Mouse (Mus musculus): ENCODE results near the gene Nol3. TPM values are rescaled to one million over a fixed set of nuclear protein-coding genes. Genes with fewer than 3 reads are reported as not detected.

Gene Nol3
- polyA plus RNA-seq, 1 experiment from 2014 or later, result 2.1 TPM

- H3K4me2 ChIP-seq (ENCODE audit: low read depth, low read length), result peak within 1 kb of the TSS; percentile 87
- no peaks in the 10 kb centered on the region for H3K36me3 ChIP-seq (ENCODE audit: control insufficient read depth, insufficient read depth, low read length)
- peak; percentile 72 for ATAC-seq (ENCODE audit: low read depth)
- H3K27me3 ChIP-seq (ENCODE audit: control insufficient read depth, insufficient read depth, low read depth, low read length), result peaks cover 69% of the 10 kb centered on the region
- peak within 1 kb of the TSS; percentile 49 for H3K4me3 ChIP-seq (ENCODE audit: low read length)
- H3K9ac ChIP-seq (ENCODE audit: low read length), result peak within 1 kb of the TSS; percentile 55
- WGBS, result 1% methylated on average over 42 of the region's 42 CpGs
- H3K9me3 ChIP-seq (ENCODE audit: control insufficient read depth, low read length), result no peaks in the 10 kb centered on the region
- peaks cover 27% of the 10 kb centered on the region for H3K4me1 ChIP-seq (replicated peaks; ENCODE audit: control insufficient read depth, insufficient read depth, low read length)
- no peak within 1 kb of the TSS for H3K27ac ChIP-seq (ENCODE audit: low read length)
These were observed 6.4 kb upstream of the Nol3 start, which contains the start of gene Hsf4 for GRCm38 (mm10) chr8:105269461-105269947. Gene Hsf4 (plus strand): TSS chr8:105269801.

GRCm38 (mm10) chr8:105270101-105270915 lies 5.6 kb upstream of the Nol3 start:
- peak overlapping the region; percentile 55 for H3K9ac ChIP-seq (ENCODE audit: low read length)
- H3K36me3 ChIP-seq (ENCODE audit: control insufficient read depth, insufficient read depth, low read length), result no peaks in the 10 kb centered on the region
- peak overlapping the region; percentile 87 for H3K4me2 ChIP-seq (ENCODE audit: low read depth, low read length)
- H3K27me3 ChIP-seq (ENCODE audit: control insufficient read depth, insufficient read depth, low read depth, low read length), result peaks cover 77% of the 10 kb centered on the region
- no peak for ATAC-seq (ENCODE audit: low read depth)
- no peak overlapping the region for H3K27ac ChIP-seq (ENCODE audit: low read length)
- H3K9me3 ChIP-seq (ENCODE audit: control insufficient read depth, low read length), result no peaks in the 10 kb centered on the region
- H3K4me3 ChIP-seq (ENCODE audit: low read length), result peak overlapping the region; percentile 49
- 8% methylated on average over 39 of the region's 39 CpGs for WGBS
- H3K4me1 ChIP-seq (replicated peaks; ENCODE audit: control insufficient read depth, insufficient read depth, low read length), result peaks cover 21% of the 10 kb centered on the region

- Histone ChIP-seq H3K4me2 (ENCODE audit: low read depth, low read length) (no peak overlapping the region), H3K4me3 (ENCODE audit: low read length) (no peak overlapping the region)
These were observed 5.1 kb upstream of the Nol3 start for GRCm38 (mm10) chr8:105270916-105271186.

GRCm38 (mm10) chr8:105275387-105275786 lies 553 bp upstream of the Nol3 start:
- Histone ChIP-seq H3K36me3 (ENCODE audit: control insufficient read depth, insufficient read depth, low read length) (no peaks in the 10 kb centered on the region), H3K9me3 (ENCODE audit: control insufficient read depth, low read length) (no peaks in the 10 kb centered on the region), H3K4me1 (replicated peaks; ENCODE audit: control insufficient read depth, insufficient read depth, low read length) (peaks cover 19% of the 10 kb centered on the region), H3K4me3 (ENCODE audit: low read length) (no peak overlapping the region; the same call in 1 of the 2 replicates), H3K4me2 (ENCODE audit: low read depth, low read length) (peak overlapping the region; percentile 74), H3K9ac (ENCODE audit: low read length) (peak overlapping the region; percentile 34; the same call in 1 of the 2 replicates), H3K27me3 (ENCODE audit: control insufficient read depth, insufficient read depth, low read depth, low read length) (peaks cover 81% of the 10 kb centered on the region), H3K27ac (ENCODE audit: low read length) (no peak overlapping the region)
- no peak for ATAC-seq (ENCODE audit: low read depth)
- 13% methylated on average over 11 of the region's 11 CpGs for WGBS

More at GRCm38 (mm10) chr8:105270916-105271186, 5.1 kb upstream of the Nol3 start:
- Histone ChIP-seq H3K27ac (ENCODE audit: low read length) (no peak overlapping the region), H3K4me1 (replicated peaks; ENCODE audit: control insufficient read depth, insufficient read depth, low read length) (peaks cover 26% of the 10 kb centered on the region), H3K9me3 (ENCODE audit: control insufficient read depth, low read length) (no peaks in the 10 kb centered on the region), H3K36me3 (ENCODE audit: control insufficient read depth, insufficient read depth, low read length) (no peaks in the 10 kb centered on the region), H3K9ac (ENCODE audit: low read length) (no peak overlapping the region), H3K27me3 (ENCODE audit: control insufficient read depth, insufficient read depth, low read depth, low read length) (peaks cover 83% of the 10 kb centered on the region)
- 2% methylated on average over 11 of the region's 11 CpGs for WGBS
- ATAC-seq (ENCODE audit: low read depth), result no peak

GRCm38 (mm10) chr8:105276292-105277120 lies 566 bp downstream of the Nol3 start:
- no peak overlapping the region for H3K27ac ChIP-seq (ENCODE audit: low read length)
- no peaks in the 10 kb centered on the region for H3K36me3 ChIP-seq (ENCODE audit: control insufficient read depth, insufficient read depth, low read length)
- H3K9ac ChIP-seq (ENCODE audit: low read length), result peak overlapping the region; percentile 50
- H3K4me1 ChIP-seq (replicated peaks; ENCODE audit: control insufficient read depth, insufficient read depth, low read length), result peaks cover 19% of the 10 kb centered on the region
- H3K4me2 ChIP-seq (ENCODE audit: low read depth, low read length), result peak overlapping the region; percentile 74
- peaks cover 71% of the 10 kb centered on the region for H3K27me3 ChIP-seq (ENCODE audit: control insufficient read depth, insufficient read depth, low read depth, low read length)
- H3K9me3 ChIP-seq (ENCODE audit: control insufficient read depth, low read length), result no peaks in the 10 kb centered on the region
- H3K4me3 ChIP-seq (ENCODE audit: low read length), result peak overlapping the region; percentile 49
- 4% methylated on average over 30 of the region's 30 CpGs for WGBS
- peak; percentile 58 for ATAC-seq (ENCODE audit: low read depth)

- 4% methylated on average over 28 of the region's 28 CpGs for WGBS
- H3K9ac ChIP-seq (ENCODE audit: low read length), result 0 out of 2 replicates have a peak overlapping the region, but pooled peaks have one; percentile 4
- H3K36me3 ChIP-seq (ENCODE audit: control insufficient read depth, insufficient read depth, low read length), result no peaks in the 10 kb centered on the region
These were observed 3.0 kb downstream of the Nol3 start for GRCm38 (mm10) chr8:105278911-105279334.

GRCm38 (mm10) chr8:105280567-105280966 lies 4.6 kb downstream of the Nol3 start:
- Histone ChIP-seq H3K4me3 (ENCODE audit: low read length) (no peak overlapping the region), H3K27ac (ENCODE audit: low read length) (no peak overlapping the region), H3K4me1 (replicated peaks; ENCODE audit: control insufficient read depth, insufficient read depth, low read length) (peaks cover 26% of the 10 kb centered on the region), H3K9me3 (ENCODE audit: control insufficient read depth, low read length) (no peaks in the 10 kb centered on the region), H3K36me3 (ENCODE audit: control insufficient read depth, insufficient read depth, low read length) (no peaks in the 10 kb centered on the region), H3K9ac (ENCODE audit: low read length) (no peak overlapping the region), H3K4me2 (ENCODE audit: low read depth, low read length) (no peak overlapping the region), H3K27me3 (ENCODE audit: control insufficient read depth, insufficient read depth, low read depth, low read length) (peaks cover 38% of the 10 kb centered on the region)
- no peak for ATAC-seq (ENCODE audit: low read depth)
- 70% methylated on average over 3 of the region's 3 CpGs for WGBS

More at GRCm38 (mm10) chr8:105278911-105279334, 3.0 kb downstream of the Nol3 start:
- Histone ChIP-seq H3K4me3 (ENCODE audit: low read length) (peak overlapping the region; percentile 27), H3K9me3 (ENCODE audit: control insufficient read depth, low read length) (no peaks in the 10 kb centered on the region), H3K4me1 (replicated peaks; ENCODE audit: control insufficient read depth, insufficient read depth, low read length) (peaks cover 27% of the 10 kb centered on the region), H3K27me3 (ENCODE audit: control insufficient read depth, insufficient read depth, low read depth, low read length) (peaks cover 54% of the 10 kb centered on the region), H3K4me2 (ENCODE audit: low read depth, low read length) (peak overlapping the region; percentile 48), H3K27ac (ENCODE audit: low read length) (no peak overlapping the region)
- ATAC-seq (ENCODE audit: low read depth), result peak; percentile 57

GRCm38 (mm10) chr8:105281821-105282220 lies 5.9 kb downstream of the Nol3 start:
- peaks cover 25% of the 10 kb centered on the region for H3K27me3 ChIP-seq (ENCODE audit: control insufficient read depth, insufficient read depth, low read depth, low read length)
- no peaks in the 10 kb centered on the region for H3K9me3 ChIP-seq (ENCODE audit: control insufficient read depth, low read length)
- no peak overlapping the region for H3K9ac ChIP-seq (ENCODE audit: low read length)
- WGBS, result 63% methylated on average over 12 of the region's 12 CpGs
- ATAC-seq (ENCODE audit: low read depth), result peak; percentile 57
- no peaks in the 10 kb centered on the region for H3K36me3 ChIP-seq (ENCODE audit: control insufficient read depth, insufficient read depth, low read length)
- H3K4me3 ChIP-seq (ENCODE audit: low read length), result no peak overlapping the region
- no peak overlapping the region for H3K4me2 ChIP-seq (ENCODE audit: low read depth, low read length)
- H3K27ac ChIP-seq (ENCODE audit: low read length), result no peak overlapping the region
- H3K4me1 ChIP-seq (replicated peaks; ENCODE audit: control insufficient read depth, insufficient read depth, low read length), result peaks cover 18% of the 10 kb centered on the region

GRCm38 (mm10) chr8:105282239-105282638 lies 6.3 kb downstream of the Nol3 start:
- Histone ChIP-seq H3K4me3 (ENCODE audit: low read length) (no peak overlapping the region), H3K9ac (ENCODE audit: low read length) (no peak overlapping the region), H3K9me3 (ENCODE audit: control insufficient read depth, low read length) (no peaks in the 10 kb centered on the region), H3K36me3 (ENCODE audit: control insufficient read depth, insufficient read depth, low read length) (no peaks in the 10 kb centered on the region), H3K4me1 (replicated peaks; ENCODE audit: control insufficient read depth, insufficient read depth, low read length) (peaks cover 18% of the 10 kb centered on the region), H3K27ac (ENCODE audit: low read length) (no peak overlapping the region), H3K4me2 (ENCODE audit: low read depth, low read length) (no peak overlapping the region), H3K27me3 (ENCODE audit: control insufficient read depth, insufficient read depth, low read depth, low read length) (peaks cover 21% of the 10 kb centered on the region)
- ATAC-seq (ENCODE audit: low read depth), result no peak
- WGBS, result 77% methylated on average over 4 of the region's 4 CpGs
